Mouse (Mus musculus) midbrain, embryonic 14.5 days (tissue): ENCODE measurements around the gene Ndufb10. TPM values are rescaled to one million over a fixed set of nuclear protein-coding genes. Genes with fewer than 3 reads are reported as not detected.
A peak's percentile ranks its signal among the peaks of the same experiment; 100 is the strongest.

Experiments
- ATAC-seq: fragments of 200-750 bp; cut with Nextera tagmentation; 2 replicates; pipeline ENCODE4 v1.8.0; 2017; ENCODE audit warnings: moderate number of reproducible peaks, moderate library complexity; ENCODE audit not compliant: low FRiP score, low TSS enrichment
- DNase-seq: peaks from one replicate; pipeline ENCODE4 v3.0.0-alpha.2; 2015
- H3K27ac ChIP-seq: fragments of 300-500 bp; sonication (generic); replicated peaks from 2 replicates; pipeline ENCODE4 v1.5.1; 2014; ENCODE audit warnings: mild to moderate bottlenecking, low read depth, low read length, moderate library complexity
- H3K27me3 ChIP-seq: fragments of 300-500 bp; sonication (generic); 2 replicates; pipeline ENCODE4 v1.6.1; 2014; ENCODE audit warnings: low read length, control low read depth, mixed read lengths; ENCODE audit not compliant: control insufficient read depth, insufficient read depth
- H3K36me3 ChIP-seq: fragments of 300-500 bp; sonication (generic); 2 replicates; pipeline ENCODE4 v1.6.1; 2014; ENCODE audit warnings: low read length, control low read depth; ENCODE audit not compliant: control insufficient read depth, insufficient read depth
- H3K4me1 ChIP-seq: fragments of 300-500 bp; sonication (generic); 2 replicates; pipeline ENCODE4 v1.6.1; 2014; ENCODE audit warnings: mild to moderate bottlenecking, antibody characterized with exemption, low read length, control low read depth; ENCODE audit not compliant: control insufficient read depth, insufficient read depth
- H3K4me2 ChIP-seq: fragments of 300-500 bp; sonication (generic); 2 replicates; pipeline ENCODE4 v1.6.1; 2014; ENCODE audit warnings: mild to moderate bottlenecking, low read length, moderate library complexity
- H3K4me3 ChIP-seq: fragments of 300-500 bp; sonication (generic); replicated peaks from 2 replicates; pipeline ENCODE4 v1.5.1; 2014; ENCODE audit warnings: low read depth, low read length
- H3K9ac ChIP-seq: fragments of 300-500 bp; sonication (generic); replicated peaks from 2 replicates; pipeline ENCODE4 v1.6.1; 2014; ENCODE audit warnings: mild to moderate bottlenecking, low read length, moderate library complexity
- H3K9me3 ChIP-seq: fragments of 300-500 bp; sonication (generic); 2 replicates; pipeline ENCODE4 v1.6.1; 2016; ENCODE audit warnings: low read length, control low read depth, mixed read lengths; ENCODE audit not compliant: control insufficient read depth
- WGBS: fragments of 180-500 bp; shearing (Covaris S2); extraction: QIAGEN DNeasy Blood & Tissue Kit; methylation state at CpG from one replicate; pipeline ENCODE4 v1.1.7; 2014; 5-methylcytosine and 5-hydroxymethylcytosine counted together
- polyA plus RNA-seq: library from polyadenylated mRNA; unstranded; fragments of >200 nt; fragmentation: Nextera tagmentation; extraction: Ambion mirVana; gene quantifications from 2 replicates; pipeline ENCODE4 v1.2.1, GENCODE M21; 2014

The Ndufb10 gene
- polyA plus RNA-seq, 1 experiment from 2014 or later: 282 TPM

DNA sequence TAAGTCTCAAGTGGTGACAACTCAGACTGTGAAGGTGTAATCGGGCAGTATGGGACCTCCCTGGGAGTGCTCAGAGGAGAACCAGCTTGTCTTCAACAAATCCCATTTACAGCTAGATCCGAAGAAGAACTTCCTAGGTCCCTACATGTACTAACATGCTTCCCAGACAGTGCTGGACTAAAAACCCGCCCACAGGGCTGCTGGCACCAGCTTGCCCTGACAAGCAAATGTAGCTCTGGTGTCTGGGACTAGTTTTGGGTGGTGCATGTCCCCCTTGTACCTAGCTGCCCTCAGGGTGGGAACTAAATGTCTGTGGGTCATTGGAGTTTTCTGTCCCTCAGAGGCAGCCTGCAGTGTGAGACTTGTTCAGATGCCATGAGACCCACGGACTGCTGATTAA, 27.2 kb upstream of the Ndufb10 start:
- Histone ChIP-seq H3K4me1 (peaks cover 7% of the 10 kb centered on the region; the same call in 1 of the 2 replicates), H3K36me3 (no peaks in the 10 kb centered on the region), H3K4me2 (no peak overlapping the region), H3K27me3 (peaks cover 53% of the 10 kb centered on the region), H3K27ac (no peak overlapping the region), H3K9ac (no peak overlapping the region), H3K4me3 (no peak overlapping the region), H3K9me3 (no peaks in the 10 kb centered on the region)
- ATAC-seq: no peak
- no peak for DNase-seq
- 12% methylated on average over 4 of the region's 4 CpGs for WGBS

DNA sequence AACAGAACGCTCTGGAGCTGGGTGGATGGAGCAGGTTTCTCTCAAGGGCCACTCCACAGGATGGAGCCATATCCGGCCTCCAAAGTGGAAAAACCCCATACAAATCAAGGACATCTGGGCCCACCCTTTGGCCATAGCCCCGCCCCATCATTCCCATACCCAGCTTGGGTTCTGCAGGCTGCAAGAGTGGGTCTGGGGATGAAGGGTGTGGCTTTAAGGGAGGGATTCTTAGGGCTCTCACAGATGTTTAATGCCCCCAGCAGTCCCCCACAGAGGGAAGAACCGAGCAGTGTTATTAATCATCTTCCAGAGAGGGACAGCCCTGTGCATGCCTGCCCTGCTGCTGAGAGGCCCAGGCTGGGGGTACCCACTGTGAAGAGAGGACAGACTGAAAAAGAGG, 22.7 kb upstream of the Ndufb10 start:
- Histone ChIP-seq H3K27me3 (peaks cover 22% of the 10 kb centered on the region), H3K9me3 (no peaks in the 10 kb centered on the region), H3K36me3 (no peaks in the 10 kb centered on the region), H3K4me1 (no peaks in the 10 kb centered on the region), H3K4me2 (no peak overlapping the region), H3K27ac (no peak overlapping the region), H3K4me3 (no peak overlapping the region), H3K9ac (no peak overlapping the region)
- 64% methylated on average over 4 of the region's 4 CpGs for WGBS
- ATAC-seq: no peak
- DNase-seq: no peak

DNA sequence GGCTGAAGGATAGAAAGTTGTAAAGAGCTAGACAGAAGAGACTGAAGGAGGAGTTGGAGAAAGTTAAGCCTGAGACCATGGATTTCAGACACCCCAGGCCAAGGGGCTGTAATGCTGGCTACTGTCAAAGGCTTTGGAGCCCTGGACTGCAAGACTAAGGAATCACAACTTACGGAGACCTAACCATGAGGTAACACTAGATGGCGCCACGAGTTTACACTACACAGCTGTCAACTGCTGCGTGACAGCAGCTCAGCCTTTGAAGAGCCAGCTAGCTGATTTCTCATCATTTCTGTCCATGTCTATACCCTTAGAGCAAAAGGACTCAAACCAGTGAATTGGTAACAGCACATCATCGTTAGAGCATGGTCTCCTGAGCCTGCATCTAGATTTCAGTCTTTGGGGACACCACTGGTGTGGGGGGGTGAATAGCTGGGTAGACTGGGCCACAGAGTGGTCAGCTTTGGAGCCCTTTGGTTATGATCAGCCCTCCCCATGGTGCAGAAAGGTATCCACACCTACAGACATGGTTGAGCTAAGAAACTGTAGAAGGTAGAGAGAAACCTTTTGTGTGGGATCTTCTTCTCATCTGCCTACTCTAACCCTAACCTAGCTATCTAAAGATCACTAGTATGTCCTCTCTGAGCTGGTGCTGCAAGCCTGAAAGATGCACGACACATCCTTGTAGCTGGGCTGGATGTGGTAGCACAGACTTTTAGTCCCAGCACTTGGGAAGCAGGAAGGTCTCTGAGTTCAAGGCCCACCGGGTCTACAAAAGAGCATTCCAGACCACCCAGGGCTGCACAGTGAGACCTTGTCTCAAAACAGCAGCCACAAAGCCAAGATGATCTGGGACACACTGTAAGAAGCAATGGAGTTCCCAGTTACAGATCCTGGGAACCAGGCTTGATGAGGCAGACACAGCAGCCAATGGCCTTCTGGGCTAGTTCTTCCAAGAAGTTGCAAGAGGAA, 21.5 kb upstream of the Ndufb10 start:
- DNase-seq: peak; percentile 96
- Histone ChIP-seq H3K36me3 (no peaks in the 10 kb centered on the region), H3K4me1 (no peaks in the 10 kb centered on the region), H3K27me3 (peaks cover 11% of the 10 kb centered on the region), H3K9me3 (no peaks in the 10 kb centered on the region), H3K4me2 (no peak overlapping the region), H3K9ac (no peak overlapping the region; the same call in 1 of the 2 replicates), H3K4me3 (no peak overlapping the region), H3K27ac (no peak overlapping the region)
- peak; percentile 68; the same call in 1 of the 2 replicates for ATAC-seq
- 19% methylated on average over 7 of the region's 7 CpGs for WGBS

DNA sequence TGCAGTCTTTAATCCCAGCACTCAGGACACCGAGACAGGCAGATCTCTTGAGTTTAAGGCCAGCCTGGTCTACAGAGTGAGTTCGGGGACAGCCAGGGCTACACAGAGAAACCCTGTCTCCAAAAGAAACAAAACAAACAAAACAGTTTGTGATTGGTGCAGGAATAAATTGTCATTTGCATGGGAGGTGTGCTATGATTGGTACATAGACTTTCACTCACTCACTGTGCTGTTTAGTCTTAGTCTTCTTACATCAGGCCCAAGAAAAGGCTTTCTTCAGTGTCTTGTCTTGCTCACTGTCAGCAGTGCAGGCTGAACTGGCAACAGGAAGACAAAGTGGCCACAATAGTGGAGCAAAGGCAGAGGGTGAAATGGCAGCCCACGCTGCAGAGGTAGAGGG, 20.1 kb upstream of the Ndufb10 start:
- Histone ChIP-seq H3K36me3 (no peaks in the 10 kb centered on the region), H3K9ac (no peak overlapping the region), H3K4me1 (no peaks in the 10 kb centered on the region), H3K4me2 (no peak overlapping the region), H3K27me3 (no peaks in the 10 kb centered on the region), H3K9me3 (no peaks in the 10 kb centered on the region), H3K4me3 (no peak overlapping the region), H3K27ac (no peak overlapping the region)
- DNase-seq (no peak), ATAC-seq (no peak)
- WGBS: 71% methylated on average over 3 of the region's 3 CpGs

DNA sequence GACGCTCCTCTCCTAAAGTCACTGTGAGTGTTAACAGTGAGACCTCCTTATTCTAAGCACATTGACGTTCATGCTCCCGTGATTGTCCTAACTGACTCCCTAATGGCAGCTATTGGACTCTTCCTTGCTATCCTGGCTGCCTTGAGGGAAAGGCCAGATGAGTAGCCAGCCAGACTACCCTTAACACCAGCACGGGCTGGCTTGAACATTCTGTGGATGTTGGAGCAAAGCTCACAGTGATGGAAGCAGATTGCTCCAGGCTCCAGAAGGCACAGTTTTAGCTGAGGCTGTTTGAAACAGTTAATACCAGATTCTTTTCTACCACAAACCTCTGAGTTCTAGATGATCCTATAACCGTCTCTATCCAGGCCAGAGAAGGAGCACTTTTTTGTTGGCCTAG, 19.6 kb upstream of the Ndufb10 start:
- Histone ChIP-seq H3K4me1 (no peaks in the 10 kb centered on the region), H3K9ac (no peak overlapping the region), H3K4me3 (no peak overlapping the region), H3K9me3 (no peaks in the 10 kb centered on the region), H3K36me3 (no peaks in the 10 kb centered on the region), H3K27me3 (no peaks in the 10 kb centered on the region), H3K27ac (no peak overlapping the region), H3K4me2 (no peak overlapping the region)
- 77% methylated on average over 5 of the region's 5 CpGs for WGBS
- DNase-seq (no peak), ATAC-seq (no peak)

DNA sequence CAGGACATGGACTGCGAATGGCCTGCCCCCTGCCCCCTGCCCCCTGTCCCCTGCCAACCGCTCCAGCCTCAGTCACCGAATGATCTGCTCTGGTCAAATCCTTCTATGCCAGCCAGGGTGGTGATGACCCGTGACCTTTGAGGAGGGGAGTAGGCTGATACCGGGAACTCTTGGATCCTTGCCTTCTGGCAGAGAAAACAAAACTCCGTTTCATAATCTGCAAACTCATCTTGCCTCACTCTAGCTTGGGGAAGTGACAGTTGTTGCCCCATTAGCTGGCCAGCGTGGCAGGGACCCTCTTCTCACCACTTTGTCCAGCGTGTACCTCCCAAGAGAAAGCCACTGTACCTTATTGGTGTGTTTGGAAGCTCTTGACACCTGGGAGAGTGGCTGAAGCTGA, 18.0 kb upstream of the Ndufb10 start:
- Histone ChIP-seq H3K9ac (no peak overlapping the region), H3K4me3 (no peak overlapping the region), H3K36me3 (no peaks in the 10 kb centered on the region), H3K9me3 (no peaks in the 10 kb centered on the region), H3K4me2 (no peak overlapping the region), H3K4me1 (0 out of 2 replicates have a peak, but pooled peaks cover under 1% of the 10 kb centered on the region), H3K27ac (no peak overlapping the region), H3K27me3 (no peaks in the 10 kb centered on the region)
- ATAC-seq (no peak), DNase-seq (no peak)
- 82% methylated on average over 8 of the region's 8 CpGs for WGBS

DNA sequence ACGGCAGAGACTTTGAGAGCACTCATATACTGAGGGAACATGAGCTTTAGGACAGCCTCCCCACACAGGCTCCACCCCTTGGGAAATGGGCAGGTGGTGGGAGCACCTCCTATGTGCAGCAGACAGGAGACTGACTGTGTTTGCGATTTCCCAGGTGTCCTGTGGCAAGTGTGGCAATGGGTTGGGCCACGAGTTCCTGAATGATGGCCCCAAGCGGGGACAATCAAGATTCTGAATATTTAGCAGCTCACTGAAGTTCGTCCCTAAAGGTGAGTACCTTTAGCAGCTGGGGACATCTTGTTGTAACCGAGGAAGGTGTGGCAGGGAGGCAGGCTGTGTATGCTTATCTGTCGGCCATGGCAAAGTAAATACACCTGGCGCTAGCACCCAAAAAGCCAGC, 15.6 kb upstream of the Ndufb10 start:
- H3K4me2 ChIP-seq: no peak overlapping the region
- H3K36me3 ChIP-seq: no peaks in the 10 kb centered on the region
- no peak overlapping the region for H3K4me3 ChIP-seq
- H3K27me3 ChIP-seq: no peaks in the 10 kb centered on the region
- no peak overlapping the region for H3K9ac ChIP-seq
- ATAC-seq (no peak), DNase-seq (no peak)
- 85% methylated on average over 8 of the region's 8 CpGs for WGBS
- H3K9me3 ChIP-seq: no peaks in the 10 kb centered on the region
- H3K4me1 ChIP-seq: 0 out of 2 replicates have a peak, but pooled peaks cover 6% of the 10 kb centered on the region
- no peak overlapping the region for H3K27ac ChIP-seq

DNA sequence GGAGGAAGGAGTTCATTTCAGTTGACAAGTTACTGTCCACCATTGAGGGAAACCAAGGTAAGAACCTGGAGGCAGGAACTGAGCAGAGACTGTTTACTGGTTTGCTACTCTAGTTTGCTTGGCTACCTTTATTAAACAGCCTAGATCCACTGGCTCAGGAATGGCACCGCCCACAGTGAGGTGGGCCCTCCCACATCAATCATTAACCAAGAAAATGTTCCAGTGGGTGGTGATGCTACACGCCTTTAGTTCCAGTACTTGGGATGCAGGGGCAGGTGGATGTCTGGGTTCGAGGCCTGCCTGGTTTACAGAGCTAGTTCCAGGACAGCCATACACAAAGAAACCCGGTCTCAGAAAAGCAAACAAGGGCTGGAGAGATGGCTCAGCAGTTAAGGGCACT, 14.0 kb upstream of the Ndufb10 start:
- no peak overlapping the region for H3K9ac ChIP-seq
- no peak overlapping the region for H3K4me2 ChIP-seq
- 84% methylated on average over 4 of the region's 4 CpGs for WGBS
- ATAC-seq (no peak), DNase-seq (no peak)
- no peaks in the 10 kb centered on the region for H3K27me3 ChIP-seq
- H3K27ac ChIP-seq: no peak overlapping the region
- no peaks in the 10 kb centered on the region for H3K9me3 ChIP-seq
- no peaks in the 10 kb centered on the region for H3K36me3 ChIP-seq
- H3K4me1 ChIP-seq: 0 out of 2 replicates have a peak, but pooled peaks cover 6% of the 10 kb centered on the region
- no peak overlapping the region for H3K4me3 ChIP-seq
